Mouse (Mus musculus) c-Kit-positive CD71-negative TER-119-negative erythroid progenitor cells, embryonic 14.5 days (primary cell): ENCODE data around the gene Nebl.

Experiments used
- DNase-seq: peaks from one replicate; pipeline ENCODE4 v3.0.0-alpha.2; 2013; ENCODE audit warnings: low read depth

The Nebl gene

DNA sequence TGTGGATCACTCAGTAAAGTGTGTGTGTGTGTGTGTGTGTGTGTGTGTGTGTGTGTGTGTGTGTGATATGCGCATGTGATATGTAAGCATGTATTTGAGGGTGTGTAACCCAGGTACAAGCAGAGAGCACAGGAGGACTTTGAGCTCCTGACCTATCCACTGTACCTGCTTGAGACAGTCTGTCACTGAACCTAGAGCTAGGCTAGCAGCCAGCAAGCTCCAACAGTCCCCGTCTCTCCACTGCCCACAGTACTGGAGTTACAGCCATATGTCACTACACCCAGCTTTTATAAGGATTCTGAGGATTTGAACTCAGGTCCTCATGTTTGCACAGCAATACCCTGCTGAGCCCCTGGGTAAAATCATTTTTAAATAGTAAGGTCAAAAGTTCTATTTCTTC, 215.6 kb downstream of the Nebl start:
- DNase-seq, result no peak

GRCm38 (mm10) chr2:17514765-17515164, 216.5 kb downstream of the Nebl start:
- no peak for DNase-seq

DNA sequence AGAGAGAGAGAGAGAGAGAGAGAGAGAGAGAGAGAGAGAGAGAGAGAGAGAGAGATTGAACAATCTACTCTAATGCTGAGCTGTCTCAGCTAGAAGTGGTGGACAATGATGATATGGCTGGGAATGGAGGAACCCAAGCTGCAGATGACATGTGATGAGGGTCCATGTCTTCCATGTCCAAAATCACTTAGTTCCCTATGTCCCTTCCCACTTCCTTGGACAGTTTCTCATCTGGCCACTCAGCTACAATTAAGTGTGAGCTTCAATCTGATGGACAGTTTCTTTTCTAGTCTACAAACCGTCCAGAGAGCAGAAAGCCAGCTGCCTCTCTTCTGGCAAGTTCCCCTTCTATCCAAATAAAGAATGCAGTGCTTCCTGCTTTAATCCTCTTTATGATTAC, 221.3 kb downstream of the Nebl start:
- DNase-seq, result no peak

GRCm38 (mm10) chr2:17507362-17507761, 223.9 kb downstream of the Nebl start:
- peak; percentile 9 for DNase-seq

DNA sequence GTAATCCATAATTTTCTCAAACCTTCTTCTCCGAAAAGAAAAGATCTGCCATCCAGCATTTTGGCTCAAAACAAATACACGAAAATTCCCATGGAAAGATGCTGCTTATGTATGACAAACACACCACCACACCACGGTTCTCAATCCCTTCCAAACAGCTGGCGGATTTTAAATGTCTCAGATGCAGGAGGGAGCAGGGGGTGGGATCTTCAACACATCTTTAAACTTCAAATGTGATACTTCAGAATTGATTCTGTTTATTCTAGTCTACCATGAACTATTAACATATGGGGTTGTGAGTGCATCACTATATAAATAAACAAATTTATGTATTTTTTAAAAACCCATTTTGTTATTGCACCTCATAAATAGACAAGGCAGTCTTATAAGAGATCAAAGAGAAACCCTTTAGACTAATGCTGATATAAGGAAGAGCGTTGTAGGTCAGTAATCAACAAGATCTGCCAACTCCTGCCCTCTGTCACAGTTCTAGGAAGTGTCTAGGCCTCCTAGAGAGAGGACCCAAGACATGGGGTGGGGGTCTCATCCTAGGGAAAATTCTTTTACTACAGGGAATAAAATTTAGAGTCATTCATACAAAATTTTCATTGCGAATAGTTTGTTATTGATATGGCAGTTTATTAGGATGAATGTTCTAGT, 227.0 kb downstream of the Nebl start:
- no peak for DNase-seq

DNA sequence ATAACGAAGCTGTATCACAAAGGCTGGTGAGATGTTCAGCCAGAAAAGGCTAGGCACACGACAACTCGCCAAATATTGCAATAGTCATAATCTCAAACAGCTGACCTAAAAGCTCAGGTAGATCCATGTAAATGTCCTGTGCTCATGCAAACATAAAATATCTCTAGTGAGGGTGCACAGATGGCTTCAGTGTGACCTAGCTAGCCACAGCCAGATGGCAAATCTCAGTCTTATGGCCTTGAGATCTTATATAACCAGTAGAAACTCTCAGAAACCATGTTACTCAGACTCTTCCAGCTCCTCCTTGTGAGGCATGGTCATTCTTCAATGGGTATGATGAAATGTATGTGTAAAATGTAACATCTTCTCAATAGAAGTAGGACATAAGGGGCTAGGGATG, 230.2 kb downstream of the Nebl start:
- DNase-seq, result no peak

DNA sequence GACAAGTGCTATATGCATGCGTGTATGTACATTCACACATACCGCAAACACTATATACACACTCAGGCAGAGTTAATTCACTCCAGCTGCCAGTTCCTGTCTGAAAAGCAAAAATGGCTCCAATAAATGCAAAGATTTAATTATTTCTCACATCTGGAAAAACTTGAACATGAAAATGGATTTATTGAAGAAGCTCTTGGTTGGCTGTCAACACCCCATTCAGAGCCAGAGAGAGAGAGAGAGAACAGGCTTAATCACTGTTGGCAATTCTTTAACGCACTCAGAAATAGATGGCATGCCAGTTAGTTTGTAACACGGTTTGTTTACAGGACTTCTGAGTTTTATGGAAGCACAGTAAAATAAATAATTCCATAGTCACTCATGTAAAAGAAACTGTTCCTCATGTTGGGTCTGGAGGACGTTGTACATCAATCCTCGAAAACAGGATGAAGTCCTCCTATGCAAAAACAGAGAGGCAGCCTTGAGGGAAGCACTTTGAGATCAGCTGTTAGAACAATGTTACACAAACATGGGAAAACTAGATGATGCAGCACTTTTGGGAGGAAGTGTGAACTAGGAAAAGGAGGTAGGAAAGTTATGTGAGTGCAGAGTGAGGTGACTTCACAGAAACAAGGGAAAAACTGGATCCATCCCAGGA, 265.6 kb downstream of the Nebl start:
- DNase-seq, result no peak

GRCm38 (mm10) chr2:17460434-17460833, 270.8 kb downstream of the Nebl start:
- no peak for DNase-seq

GRCm38 (mm10) chr2:17453676-17454075, 277.6 kb downstream of the Nebl start:
- DNase-seq, result no peak

DNA sequence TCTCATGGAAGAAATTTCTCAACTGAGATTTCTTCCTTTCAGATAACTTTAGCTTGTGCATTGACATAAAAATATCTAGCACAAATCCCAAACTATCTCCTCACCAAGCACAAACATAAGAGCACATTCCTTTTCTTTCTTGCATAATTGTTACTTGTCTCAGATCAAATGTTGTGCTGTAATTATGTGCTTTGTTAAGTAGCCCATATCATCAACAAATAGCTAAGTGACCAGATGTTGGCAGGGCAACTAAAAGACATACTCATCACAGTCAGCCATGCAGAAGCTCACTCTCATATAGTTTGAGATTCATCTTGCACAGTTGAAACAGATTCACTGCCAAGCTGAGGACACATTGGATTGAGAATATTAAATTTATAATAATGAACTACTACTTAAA, 282.9 kb downstream of the Nebl start:
- no peak for DNase-seq

DNA sequence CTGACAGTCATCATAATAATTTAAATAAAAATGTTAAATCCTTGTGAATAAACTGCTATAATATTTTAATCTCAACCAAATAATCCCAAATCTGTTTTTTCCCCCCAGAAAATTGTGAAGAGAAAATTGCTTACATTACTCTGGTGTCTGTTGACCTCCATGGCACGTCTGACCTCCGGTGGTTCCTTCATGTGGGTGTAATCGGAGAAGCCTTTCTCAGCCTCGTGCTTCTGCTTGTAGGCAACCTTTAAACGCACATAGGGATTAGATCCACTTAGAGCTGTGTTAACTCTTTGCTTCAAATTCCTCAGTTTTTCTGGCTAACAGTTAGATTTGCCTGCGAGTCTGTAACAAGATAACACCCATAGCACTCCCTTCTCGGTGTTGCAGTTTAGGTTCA, 287.7 kb downstream of the Nebl start:
- DNase-seq, result no peak

- DNase-seq, result no peak
Observed at GRCm38 (mm10) chr2:17438317-17438716, 292.9 kb downstream of the Nebl start.

DNA sequence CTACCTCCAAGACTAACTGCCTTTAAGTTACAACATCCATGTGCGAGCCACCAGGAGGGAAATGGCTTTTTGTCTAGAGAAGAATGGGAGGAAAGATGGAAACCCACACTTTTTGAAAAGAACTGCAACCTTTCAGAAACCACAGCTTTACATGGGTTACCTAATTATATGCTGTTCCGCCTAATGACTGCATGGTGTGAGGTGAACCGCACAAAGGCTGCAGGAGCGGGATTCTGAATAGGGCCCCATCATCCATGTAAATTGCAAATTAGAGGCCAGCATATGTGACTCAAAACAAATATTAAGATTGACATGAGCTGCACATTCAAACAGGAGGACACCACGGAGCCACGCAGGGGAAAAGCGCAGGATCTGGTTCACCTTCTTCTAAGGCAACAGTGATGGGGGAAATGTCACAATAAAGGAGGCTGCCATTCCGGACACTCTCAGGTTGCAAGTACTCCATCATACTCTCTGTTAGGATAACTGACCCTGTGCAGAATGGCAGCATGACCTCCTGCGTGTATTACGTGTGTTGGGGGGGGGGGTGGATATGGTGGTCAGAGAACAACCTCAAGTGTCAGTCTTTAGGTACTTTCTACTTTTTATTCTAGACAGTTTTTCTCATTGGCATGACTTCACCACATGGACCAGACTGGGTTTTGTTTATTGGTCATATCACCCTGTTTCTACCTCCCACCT, 294.4 kb downstream of the Nebl start:
- DNase-seq, result no peak

GRCm38 (mm10) chr2:17435217-17435616, 296.0 kb downstream of the Nebl start:
- DNase-seq, result no peak

- no peak for DNase-seq
Observed at GRCm38 (mm10) chr2:17429028-17429427, 302.2 kb downstream of the Nebl start.

DNA sequence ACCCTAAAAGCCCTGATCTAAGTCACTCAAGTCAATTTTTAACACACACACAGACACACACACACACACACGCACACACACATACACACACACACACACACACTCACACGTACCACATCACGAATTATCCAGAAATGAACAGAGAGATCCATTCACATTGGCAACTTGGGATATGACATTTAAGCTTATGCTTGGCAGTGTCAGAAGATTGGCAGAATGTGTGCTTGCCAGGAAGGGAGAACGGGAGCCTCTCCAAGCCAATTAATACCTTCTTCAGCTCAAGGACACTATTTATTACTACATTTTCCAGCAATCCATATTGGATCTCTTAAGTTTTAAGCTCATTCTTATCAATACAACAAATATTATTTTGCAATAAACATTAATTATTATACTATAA, 303.1 kb downstream of the Nebl start:
- DNase-seq, result no peak

- DNase-seq, result peak; percentile 34
Observed at GRCm38 (mm10) chr2:17422967-17423366, 308.3 kb downstream of the Nebl start.

- no peak for DNase-seq
Observed at GRCm38 (mm10) chr2:17415347-17415746, 315.9 kb downstream of the Nebl start.

DNA sequence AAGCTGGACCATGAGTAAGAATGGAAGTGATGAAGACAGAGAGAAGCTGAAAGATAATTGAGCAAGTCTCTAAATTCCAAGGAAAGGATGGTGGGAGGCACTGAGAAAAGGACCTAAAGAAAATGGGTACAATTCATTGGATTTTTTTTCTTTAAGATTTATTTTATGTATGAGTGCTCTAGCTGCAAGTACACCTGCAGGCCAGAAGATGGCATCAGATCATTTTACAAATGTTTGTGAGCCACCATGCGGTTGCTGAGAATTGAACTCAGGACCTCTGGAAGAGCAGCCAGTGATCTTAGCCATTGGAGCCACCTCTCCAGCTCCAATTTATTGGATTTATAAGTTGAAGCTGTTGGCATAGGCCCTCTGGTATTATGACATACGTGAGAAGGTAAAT, 316.9 kb downstream of the Nebl start:
- no peak for DNase-seq

GRCm38 (mm10) chr2:17413496-17414268, 317.6 kb downstream of the Nebl start:
- no peak for DNase-seq

GRCm38 (mm10) chr2:17409276-17409675, 322.0 kb downstream of the Nebl start:
- peak; percentile 30 for DNase-seq

DNA sequence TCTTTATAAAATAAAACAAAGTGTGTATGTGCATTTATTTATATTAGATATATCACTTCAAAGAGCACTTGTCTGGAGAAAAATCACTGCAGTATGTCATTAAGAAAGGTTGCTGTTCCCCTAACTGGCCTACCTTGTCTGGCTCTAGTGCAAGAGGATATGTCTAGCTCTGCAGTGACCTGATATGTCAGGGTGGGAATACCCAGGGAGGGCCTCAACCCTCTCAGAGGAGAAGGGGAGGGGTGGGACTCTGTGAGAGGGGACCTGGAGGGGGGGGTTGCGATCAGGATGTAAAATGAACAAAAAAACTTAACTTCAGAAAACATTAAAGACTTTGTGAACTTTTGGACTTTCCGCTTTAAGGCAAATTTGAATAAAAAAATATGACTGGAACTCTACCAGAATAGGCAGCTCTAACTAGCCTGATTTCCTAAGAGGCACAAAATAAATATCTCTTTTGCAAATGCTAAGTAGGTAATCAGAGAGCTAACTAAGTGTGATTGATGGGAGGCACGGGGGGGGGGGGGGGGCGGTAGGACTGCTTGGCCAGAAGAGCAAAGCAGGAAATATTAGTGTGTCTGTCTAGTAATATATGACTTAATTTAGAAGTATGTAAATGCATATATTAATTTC, 325.2 kb downstream of the Nebl start:
- DNase-seq, result no peak
